Mouse (Mus musculus) gastrocnemius, postnatal 4 days (tissue): ENCODE results near the gene Bahcc1. TPM values are rescaled to one million over a fixed set of nuclear protein-coding genes. Genes with fewer than 3 reads are reported as not detected.

Experiments
- DNase-seq, 2 experiments: peaks; one replicate each; pipeline ENCODE4 v3.0.0; 2021 to 2022; ENCODE audit warnings: low spot score in 2 of 2, mixed read lengths in 2 of 2
- total RNA-seq, 2 experiments: library from RNA; stranded (reverse); gene quantifications; 2 replicates each; pipeline ENCODE4 v1.2.3; 2021

The Bahcc1 gene
- total RNA-seq, 2 experiments from 2014 or later: 13.6 to 15.1 TPM

DNA sequence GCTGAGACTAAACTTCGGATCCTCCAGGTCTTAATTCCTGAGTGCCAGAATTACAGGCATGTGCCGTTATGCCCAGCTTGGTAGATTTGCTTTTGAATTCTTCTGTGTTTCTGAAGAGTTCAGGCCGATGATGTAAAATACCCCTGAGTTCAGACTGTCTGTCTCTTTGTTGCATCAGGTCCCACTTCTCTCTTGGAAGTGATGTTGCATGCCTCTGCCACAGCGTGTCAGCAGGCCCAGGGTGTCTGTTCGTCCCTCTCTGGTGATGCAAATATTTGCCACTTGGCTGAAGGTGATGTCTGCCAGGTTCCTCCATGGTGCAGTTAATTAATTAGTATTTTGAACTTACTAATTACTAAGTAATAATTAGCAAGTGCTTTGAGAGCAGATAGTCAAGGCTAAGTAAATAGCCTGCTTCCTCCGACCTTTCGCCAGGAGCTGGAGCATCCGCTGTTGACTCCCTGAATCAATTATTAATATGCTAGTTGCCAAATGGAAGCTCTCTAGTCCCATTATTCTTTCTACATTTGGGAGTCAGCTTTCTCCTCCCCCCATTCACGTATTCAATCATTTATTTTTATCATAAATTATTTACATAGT lies 26.6 kb upstream of the Bahcc1 start:
- DNase-seq: no peak

DNA sequence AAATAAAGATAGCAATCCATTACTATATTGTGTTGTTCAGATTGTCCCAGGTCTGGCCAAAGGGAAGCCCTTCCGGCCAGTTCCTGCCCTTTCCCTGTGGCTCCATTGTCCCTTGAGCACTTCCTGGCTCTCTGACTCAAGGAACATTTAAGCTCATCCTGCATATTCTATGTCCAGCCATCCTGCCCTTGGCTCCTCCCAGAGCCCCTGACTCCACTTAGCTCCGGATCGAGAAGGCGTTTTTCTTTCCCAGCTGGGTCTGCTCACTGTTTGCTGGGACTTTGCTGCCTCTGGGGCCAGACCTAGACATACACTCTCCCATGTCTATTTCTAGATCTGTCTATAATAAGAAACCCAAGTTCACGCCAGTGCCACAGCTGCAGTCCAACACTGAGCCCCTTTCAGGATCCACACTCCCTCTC lies 26.1 kb upstream of the Bahcc1 start:
- no peak for DNase-seq

DNA sequence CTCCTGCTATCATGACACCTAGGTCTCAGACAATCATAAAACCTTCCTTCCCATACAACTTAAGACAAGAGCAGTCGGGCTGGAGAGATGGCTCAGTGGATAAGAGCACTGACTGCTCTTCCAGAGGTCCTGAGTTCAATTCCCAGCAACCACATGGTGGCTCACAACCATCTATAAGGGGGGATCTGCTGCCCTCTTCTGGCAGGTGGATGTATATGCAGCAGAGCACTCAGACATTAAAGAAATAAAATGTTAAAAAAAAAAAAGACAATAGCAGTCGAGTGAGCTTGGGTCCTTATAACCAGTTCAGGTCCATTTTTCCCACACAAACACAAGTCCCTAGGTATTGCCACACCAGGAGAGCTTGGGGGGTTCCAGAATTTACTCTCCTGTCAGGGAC lies 23.9 kb upstream of the Bahcc1 start:
- no peak for DNase-seq

DNA sequence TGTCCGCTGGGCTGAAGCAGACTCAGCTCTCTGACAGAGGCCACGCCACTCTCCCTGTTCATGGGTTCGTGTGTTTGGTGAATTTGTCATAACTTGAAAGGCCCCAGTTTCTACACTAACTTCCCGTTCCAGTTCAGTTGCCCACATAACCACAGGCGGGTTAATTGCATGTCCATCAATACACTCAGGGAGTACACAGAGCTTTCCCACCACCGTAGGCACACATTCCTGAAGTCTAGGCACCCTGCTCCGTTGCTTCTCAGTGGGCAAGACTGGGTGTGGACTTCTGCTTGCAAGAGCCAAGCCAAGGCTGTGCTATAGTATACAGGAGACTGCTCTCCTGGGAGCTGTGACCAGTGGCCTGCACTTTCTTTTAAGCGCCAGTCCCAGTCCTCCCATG lies 23.3 kb upstream of the Bahcc1 start:
- no peak for DNase-seq

GRCm38 (mm10) chr11:120215726-120216241 lies 17.0 kb upstream of the Bahcc1 start:
- DNase-seq: no peak

GRCm38 (mm10) chr11:120216540-120217324 lies 16.0 kb upstream of the Bahcc1 start:
- DNase-seq: no peak

- DNase-seq: no peak
Measured at GRCm38 (mm10) chr11:120218176-120218856, 14.4 kb upstream of the Bahcc1 start.

GRCm38 (mm10) chr11:120218946-120219345 lies 13.8 kb upstream of the Bahcc1 start:
- no peak for DNase-seq

GRCm38 (mm10) chr11:120219916-120220522 lies 12.7 kb upstream of the Bahcc1 start:
- DNase-seq: peak in 1 of 2 experiments; percentile 44

DNA sequence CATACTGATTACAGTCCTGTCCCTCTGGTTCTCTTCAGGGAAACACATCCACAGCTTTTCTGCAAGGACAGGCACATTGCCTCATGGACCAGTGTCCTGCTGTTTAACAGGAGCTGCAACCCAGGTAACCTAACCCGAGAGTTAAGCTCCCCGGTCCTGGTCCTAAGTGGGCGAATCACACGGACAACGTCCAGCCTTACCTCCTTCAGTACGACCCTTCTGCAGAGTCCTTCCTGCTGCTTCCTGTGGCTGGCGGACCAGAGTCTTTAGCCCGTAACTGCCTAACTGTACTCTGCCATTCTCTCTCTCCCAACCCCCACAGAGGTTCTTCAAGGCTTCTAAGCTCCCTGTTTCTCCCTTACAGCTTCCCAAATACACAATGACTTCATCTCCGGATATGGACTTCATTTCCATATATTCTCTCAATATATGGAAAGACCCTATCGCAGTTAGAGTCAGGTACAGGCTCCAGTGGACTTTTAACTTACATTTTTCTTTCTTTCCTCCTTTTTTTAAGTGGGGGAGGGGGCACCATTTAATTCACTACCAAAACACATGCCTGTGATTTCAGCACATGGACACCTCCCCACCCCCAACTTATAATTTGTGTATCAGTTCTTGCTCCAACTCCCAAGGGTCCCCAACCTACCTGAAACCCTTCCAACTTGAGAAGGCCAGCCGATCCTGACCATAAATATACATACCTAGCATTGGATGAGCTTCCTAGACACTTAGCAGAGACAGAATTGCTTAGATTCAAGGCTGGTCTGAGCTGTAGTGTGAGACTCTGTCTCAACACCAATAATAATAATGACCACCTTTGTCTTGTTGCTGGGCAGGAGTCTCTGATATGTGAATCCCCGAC lies 11.6 kb upstream of the Bahcc1 start:
- DNase-seq: no peak

DNA sequence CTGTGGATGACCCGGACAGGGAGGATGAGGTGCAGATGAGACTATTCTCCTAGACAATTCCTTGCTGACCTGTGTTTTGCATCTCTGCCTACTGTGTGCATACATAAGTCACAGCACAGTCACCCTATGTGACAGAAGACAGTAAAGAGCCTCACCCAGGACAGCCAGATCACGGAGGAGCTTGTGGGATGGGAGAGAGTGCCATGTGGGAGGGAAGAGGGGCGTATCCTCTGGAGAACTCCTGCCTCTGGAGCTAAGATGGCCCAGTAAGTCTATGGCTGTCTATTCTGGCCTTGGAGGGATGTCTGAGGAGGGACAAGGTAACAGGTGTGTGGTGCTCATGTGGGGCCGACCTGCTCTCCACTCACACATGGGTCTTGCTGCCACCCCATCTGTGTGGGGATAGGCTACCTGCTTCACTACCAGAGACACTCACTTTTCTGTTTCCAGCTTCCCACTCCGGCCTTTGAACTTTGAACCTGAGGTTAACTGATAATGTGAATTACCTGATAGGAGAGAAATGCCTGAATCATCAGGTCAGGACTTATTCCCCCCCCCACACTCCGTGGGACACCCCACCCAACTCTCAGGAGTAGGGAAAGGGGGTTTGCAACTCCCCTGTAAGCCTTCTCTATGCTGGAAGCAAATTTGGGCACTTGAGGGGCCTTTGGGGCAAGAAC lies 10.2 kb upstream of the Bahcc1 start:
- no peak for DNase-seq

GRCm38 (mm10) chr11:120223586-120224487 lies 8.9 kb upstream of the Bahcc1 start:
- DNase-seq: peak in 1 of 2 experiments; percentile 43

DNA sequence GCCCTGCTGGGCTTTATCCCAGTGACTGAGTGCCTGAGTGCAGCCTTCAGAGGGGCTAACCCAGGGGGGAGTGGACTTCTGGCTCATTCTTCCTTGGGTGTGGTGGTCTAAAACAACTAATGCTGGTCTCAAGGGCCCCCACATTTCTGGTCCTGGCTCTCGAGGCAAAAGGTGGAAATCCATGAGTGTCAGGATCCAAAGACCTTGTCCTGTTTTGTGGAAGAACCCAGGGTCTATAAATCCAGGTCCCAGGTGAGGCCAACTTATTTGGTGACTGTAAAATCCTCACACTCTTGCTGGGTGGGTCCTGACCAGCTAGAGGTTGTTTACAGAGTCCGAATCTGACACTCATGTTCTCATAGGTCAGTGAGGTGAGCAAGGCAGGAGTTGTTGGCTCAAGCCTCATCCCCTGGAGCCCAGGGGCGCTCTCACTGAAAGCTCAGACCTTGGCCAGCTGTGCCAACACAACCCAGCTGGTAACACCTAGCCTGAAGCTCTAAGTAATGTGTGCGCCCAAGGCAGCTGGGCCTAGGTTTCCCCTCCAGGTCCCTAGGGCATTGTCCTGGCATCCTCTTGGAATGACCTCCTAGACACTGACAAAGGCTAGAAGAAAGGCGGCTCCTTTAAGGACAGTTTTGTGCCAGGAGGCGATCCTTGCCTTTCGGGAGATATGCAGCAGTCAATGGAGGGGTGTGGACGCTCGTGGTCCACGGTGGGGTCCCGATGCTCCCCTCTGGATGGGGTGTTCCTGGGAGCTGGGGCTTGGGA lies 8.1 kb upstream of the Bahcc1 start:
- peak in 1 of 2 experiments; percentile 13 for DNase-seq

GRCm38 (mm10) chr11:120225256-120226195 lies 7.2 kb upstream of the Bahcc1 start:
- DNase-seq: peak in 1 of 2 experiments; percentile 36

DNA sequence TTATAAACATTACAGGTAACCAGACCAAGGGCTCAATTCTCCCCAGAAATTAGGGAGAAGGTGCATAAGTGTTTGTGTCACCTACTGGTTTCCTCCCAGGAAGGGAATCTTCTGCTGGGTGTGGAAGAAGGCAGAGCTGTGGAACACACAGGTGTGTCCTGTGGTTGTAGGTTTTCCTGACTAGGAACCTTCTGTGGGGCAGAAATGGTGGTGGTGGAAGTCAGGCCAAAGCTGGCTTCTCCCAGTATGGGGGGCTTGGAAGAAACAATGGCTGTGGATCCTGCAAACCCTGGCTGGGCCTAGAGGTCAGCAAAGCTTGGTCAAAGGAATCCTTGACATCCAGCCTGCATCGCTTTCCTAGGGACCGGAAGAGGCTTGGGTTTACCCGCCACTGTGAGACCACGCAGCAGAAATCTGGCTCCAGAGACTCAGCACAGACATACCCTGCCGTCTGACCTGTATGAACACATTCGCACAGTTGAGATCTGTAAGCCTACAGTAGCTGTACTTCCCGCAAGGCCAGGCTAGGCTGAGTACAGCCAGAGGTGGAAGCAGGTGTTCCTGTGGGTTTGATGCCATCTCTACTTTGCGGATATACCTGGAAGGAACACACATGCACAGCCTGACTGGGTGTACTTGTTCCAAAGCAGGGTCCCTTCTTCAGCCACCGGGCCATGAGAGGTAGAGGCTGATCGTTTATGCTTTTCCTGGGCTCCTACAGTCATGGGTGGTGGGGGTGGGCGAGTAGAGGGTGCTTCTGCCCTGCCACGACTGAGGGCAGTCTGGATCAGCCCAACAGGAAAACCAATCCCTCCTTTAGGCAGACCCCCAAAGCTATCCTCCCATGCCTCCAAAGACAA lies 6.1 kb upstream of the Bahcc1 start:
- no peak for DNase-seq

DNA sequence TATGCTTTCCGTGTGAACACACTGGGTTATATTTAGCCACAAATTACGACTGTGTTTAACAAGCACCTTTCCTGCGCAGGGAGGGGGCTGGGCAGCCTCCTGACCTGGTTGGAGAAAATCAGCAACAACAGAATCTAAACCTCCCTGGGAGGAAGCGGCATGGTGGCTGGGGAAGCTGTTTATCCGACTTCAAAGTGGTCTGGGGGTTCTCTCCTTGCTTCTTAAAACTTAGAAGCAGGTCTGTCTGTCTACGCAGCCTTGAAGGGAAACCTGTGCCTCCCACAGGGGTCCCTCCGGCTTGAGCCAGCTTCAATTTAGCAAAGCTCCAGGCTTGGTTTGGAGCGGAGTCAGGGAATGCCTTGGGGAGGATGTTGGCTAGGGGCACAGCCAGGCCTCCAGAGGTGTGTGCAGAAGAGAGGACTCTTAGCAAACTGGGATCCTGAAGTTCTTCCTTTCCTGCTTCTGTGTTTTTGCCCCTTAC lies 5.1 kb upstream of the Bahcc1 start:
- DNase-seq: peak in 1 of 2 experiments; percentile 15
